Mouse (Mus musculus): ENCODE results near the gene Spaca4.

Gene Spaca4

DNA sequence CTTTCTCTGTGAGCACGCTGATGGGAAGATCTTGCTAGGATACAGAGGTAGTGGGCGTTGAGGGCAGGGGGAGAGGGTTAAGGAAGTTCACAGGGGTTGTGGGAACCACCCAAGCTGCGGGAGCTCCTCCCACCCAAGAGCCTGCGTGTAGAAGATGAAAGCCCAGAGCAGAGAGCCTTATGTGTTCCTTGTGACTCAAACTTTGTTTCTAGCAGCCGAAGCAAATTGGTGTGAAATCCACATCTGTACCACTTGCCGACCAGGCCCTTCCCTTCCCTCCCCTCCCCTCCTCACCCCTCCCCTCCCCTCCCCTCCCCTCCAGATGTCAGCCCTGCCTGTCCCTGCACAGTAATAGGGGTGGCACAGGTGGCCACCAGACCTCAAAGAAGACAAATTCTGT, 30.5 kb downstream of the Spaca4 start:
- DNase-seq, result peak in 1 of 2 experiments; percentile 65

GRCm38 (mm10) chr7:45693921-45694591, 31.6 kb downstream of the Spaca4 start, which contains the start of gene Sec1:
Gene Sec1, minus strand, starts transcription at chr7:45694402.
- no peak for DNase-seq

- no peak for DNase-seq
Observed at GRCm38 (mm10) chr7:45692364-45692763, 33.2 kb downstream of the Spaca4 start.

DNA sequence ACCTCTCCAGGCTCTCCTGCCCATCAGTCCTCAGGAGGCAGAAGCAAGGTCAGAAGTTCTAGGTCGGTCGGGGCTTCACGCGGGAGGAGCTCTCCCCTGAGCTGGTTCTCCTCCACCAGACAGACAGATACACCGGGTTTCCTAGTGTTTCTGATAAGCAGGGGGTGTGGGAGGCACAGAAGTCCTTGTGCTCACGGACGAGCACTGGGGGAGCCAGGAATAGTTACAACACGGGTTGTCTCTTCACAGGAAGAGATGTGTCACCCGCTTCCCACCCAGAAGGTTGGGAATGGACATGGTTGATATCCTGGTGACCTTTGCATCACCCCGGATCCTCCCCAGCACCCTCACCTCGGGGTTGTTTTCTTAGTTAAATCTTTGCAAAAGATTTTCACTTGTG, 35.8 kb downstream of the Spaca4 start:
- DNase-seq, result no peak

- no peak for DNase-seq
Observed at GRCm38 (mm10) chr7:45689099-45689498, 36.5 kb downstream of the Spaca4 start.

GRCm38 (mm10) chr7:45686841-45687240, 38.8 kb downstream of the Spaca4 start:
- DNase-seq, result no peak

DNA sequence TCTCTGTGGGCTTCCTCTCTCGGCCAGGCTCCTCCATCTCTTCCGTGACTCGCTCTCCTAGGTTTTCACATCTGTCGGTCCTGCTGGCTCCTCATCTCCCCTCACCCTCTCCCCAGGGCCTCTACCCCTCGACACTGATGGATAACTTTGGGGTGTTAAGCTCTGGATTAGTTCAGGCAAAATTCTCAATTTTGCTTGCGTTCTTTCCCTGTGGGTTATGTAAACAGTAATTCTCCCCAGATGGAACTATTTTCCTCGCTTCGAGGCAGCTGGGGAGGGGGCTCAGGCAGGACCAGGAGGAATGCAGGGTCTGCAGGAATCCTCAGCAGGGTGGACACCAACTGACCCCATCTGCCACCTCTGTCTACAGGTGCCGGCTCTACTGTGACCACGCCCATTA, 39.8 kb downstream of the Spaca4 start:
- no peak for DNase-seq

GRCm38 (mm10) chr7:45683396-45684050, 42.1 kb downstream of the Spaca4 start, which contains the start of gene Ntn5:
Gene Ntn5, plus strand, starts transcription at chr7:45684022.
- no peak for DNase-seq

- peak; percentile 81 to 83 for DNase-seq
Observed at GRCm38 (mm10) chr7:45682144-45683126, 43.2 kb downstream of the Spaca4 start.

DNA sequence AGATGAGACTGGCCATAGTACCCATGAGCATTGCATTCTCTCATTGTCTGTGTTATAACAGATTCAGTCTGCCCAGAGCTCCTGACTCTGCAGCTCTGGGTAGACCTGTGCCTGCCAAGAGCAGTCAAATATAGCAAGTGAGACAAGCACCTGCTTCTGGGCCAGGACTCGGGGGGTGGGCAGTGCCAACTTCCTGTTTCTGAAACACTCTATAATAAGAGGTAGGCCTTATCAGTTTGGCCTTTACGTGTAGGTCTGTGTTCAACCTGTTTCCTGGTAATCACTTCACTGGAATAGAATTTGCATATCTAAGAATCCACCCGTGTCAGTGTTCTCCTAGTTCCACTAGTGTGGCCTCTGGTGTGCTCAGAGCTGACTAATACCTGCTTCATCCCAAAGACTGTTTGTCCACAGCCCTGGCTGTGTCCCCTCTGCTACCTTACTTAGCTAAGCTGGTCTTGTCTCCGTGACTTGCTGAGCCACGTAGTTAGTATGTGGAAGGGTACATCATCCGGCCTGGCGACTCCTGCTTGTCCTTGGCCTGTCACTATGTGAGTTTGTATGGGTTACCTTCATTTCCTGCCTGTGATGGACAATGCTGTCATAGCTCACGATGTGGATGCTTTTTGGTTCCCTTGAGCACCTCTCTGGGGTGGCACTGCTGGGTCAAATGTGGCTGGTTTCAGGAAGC, 44.4 kb downstream of the Spaca4 start:
- DNase-seq, result no peak

DNA sequence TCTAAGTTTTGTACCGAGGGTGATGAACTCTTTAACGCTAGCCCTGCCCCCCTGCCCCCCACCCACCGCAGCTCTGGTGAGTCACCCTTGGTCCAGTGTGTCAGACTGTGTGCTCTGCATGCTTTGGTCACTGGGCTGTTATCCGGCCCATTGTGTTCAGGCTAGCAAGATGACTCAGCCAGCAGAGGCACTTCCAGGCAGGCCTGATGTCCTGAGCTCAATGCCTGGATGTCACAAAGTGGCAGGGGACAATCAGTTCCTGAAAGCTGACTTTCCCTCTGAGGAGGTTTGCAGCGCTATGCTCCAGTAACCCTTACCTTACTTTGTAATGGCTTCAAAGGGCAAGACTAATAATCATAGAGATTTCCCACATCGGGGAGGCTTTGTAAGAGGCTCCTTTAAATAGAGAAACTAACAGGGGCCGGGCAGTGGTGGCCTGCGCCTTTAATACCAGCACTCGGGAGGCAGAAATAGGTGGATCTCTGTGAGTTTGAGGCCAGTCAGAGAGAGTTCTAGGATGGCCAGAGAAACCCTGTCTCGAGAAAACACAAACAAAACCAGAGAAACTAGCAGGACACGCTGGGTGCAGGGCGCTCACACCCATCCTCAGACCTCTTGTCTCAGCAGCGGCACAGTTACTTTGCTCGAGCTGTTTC, 45.5 kb downstream of the Spaca4 start:
- no peak for DNase-seq

DNA sequence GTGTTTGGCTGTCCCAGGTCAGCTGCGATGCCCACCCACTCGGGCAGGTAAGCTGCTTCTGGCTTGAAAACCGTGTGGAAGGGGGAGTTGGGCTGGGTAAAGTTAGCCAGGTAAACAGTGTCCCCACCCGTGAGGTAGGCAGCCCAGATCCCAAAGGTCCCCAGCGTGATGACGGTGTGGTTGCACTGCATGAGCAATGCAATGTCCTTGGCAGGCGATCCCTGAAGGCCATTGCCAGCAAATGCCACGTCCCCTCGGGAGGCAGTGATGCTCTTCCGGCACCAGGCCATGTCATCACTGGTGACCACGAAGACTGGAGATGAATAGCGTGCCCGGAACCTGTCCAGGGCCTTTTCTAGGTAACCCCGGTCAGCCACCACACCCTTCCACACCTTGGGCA, 47.1 kb downstream of the Spaca4 start:
- no peak for DNase-seq

GRCm38 (mm10) chr7:45677627-45678295, 47.9 kb downstream of the Spaca4 start:
- no peak for DNase-seq

All from thymus, postnatal 36 days (tissue).